ENCODE assay signal across 8 mouse cellular contexts in the genomic region with DNA sequence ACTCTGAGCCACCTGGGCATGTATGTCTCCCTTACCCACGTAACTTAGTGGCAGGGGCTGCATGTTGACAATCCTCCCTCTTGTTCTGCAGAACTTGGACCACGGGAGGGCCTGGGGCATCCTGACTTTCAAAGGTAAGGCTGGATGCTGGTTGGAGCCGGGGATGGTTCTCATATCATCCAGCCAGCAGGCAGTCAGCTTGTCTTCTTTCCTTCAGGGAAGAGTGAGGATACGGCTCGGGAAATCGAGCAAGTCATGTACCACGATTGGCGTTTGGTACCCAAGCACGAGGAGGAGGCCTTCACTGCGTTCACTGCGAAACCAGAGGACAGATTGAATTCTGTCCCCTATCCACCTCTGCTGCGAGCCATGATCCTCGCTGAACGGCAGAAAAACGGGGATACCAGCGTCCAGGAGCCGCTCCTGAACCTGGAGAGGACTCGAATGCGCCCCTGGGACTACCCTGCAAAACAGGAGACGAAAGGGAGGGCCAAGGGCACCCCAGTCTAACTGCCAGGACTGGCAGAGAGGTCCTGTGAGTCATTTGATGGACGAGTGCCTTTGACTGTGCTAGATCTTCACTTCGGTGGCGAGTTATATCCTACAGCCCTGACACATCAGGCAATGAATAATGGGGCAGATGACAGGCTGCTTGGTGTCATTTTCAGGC. TPM values are rescaled to one million over a fixed set of nuclear protein-coding genes. Genes with fewer than 3 reads are reported as not detected.
A peak's percentile ranks its signal among the peaks of the same experiment; 100 is the strongest.
DNase-seq lines count a peak whose midpoint lies in the region; ATAC-seq and TF ChIP-seq lines count a peak whose summit lies in the region.

No protein-coding gene starts in this region.

- WGBS in heart, embryonic 10.5 days = 13% methylated on average over 23 of the region's 23 CpGs
- WGBS in intestine, embryonic 16.5 days = 10% methylated on average over 23 of the region's 23 CpGs
- 10% methylated on average over 23 of the region's 23 CpGs for WGBS in neural tube, embryonic 15.5 days

- no peaks in the 10 kb centered on the region for H3K9me3 ChIP-seq in heart, embryonic 10.5 days
- H3K9me3 ChIP-seq in intestine, embryonic 16.5 days (ENCODE audit: control insufficient read depth, low read length) = no peaks in the 10 kb centered on the region
- no peaks in the 10 kb centered on the region for H3K9me3 ChIP-seq in neural tube, embryonic 15.5 days (replicated peaks)

- H3K4me1 ChIP-seq in heart, embryonic 10.5 days = peaks cover 49% of the 10 kb centered on the region
- H3K4me1 ChIP-seq in cortical plate, adult 2 months (ENCODE audit: control insufficient read depth, insufficient read depth, low read length) = peaks cover 5% of the 10 kb centered on the region; the same call in 1 of the 2 replicates
- peaks cover 24% of the 10 kb centered on the region for H3K4me1 ChIP-seq in intestine, embryonic 16.5 days (ENCODE audit: control insufficient read depth, insufficient read depth, low read length)
- H3K4me1 ChIP-seq in neural tube, embryonic 15.5 days = peaks cover 54% of the 10 kb centered on the region

- ATAC-seq in intestine, embryonic 16.5 days = 0 out of 2 replicates have a peak, but pooled peaks have one; percentile 6
- no peak for ATAC-seq in neural tube, embryonic 15.5 days (ENCODE audit: low FRiP score)

- peaks cover 71% of the 10 kb centered on the region for H3K36me3 ChIP-seq in heart, embryonic 10.5 days
- H3K36me3 ChIP-seq in intestine, embryonic 16.5 days (ENCODE audit: control insufficient read depth, insufficient read depth, low read length) = peaks cover 35% of the 10 kb centered on the region
- H3K36me3 ChIP-seq in neural tube, embryonic 15.5 days = peaks cover 63% of the 10 kb centered on the region

- H3K9ac ChIP-seq in intestine, embryonic 16.5 days (ENCODE audit: low read depth, low read length) = peak overlapping the region; percentile 95
- peak overlapping the region; percentile 93 for H3K9ac ChIP-seq in neural tube, embryonic 15.5 days (replicated peaks)

- peak overlapping the region; percentile 93 for H3K4me3 ChIP-seq in heart, embryonic 10.5 days
- H3K4me3 ChIP-seq in cortical plate, adult 2 months (ENCODE audit: insufficient read depth, low read length) = peak overlapping the region; percentile 80
- peak overlapping the region; percentile 92 for H3K4me3 ChIP-seq in intestine, embryonic 16.5 days (ENCODE audit: low read length)
- peak overlapping the region; percentile 87 for H3K4me3 ChIP-seq in neural tube, embryonic 15.5 days (replicated peaks)

- TF ChIP-seq POLR2A in cortical plate, adult 2 months (IDR thresholded peaks at IDR 0.05; ENCODE audit: extremely low read depth, insufficient read depth, low read length) = no peak

- no peak for TF ChIP-seq CTCF in cortical plate, adult 2 months (IDR thresholded peaks at IDR 0.05; ENCODE audit: extremely low read depth, insufficient read depth, low read length)

- H3K4me2 ChIP-seq in intestine, embryonic 16.5 days (ENCODE audit: low read depth, low read length) = peak overlapping the region; percentile 96
- H3K4me2 ChIP-seq in neural tube, embryonic 15.5 days = peak overlapping the region; percentile 99

- H3K27ac ChIP-seq in heart, embryonic 10.5 days = peak overlapping the region; percentile 94
- H3K27ac ChIP-seq in cortical plate, adult 2 months (ENCODE audit: insufficient read depth, low read length) = peak overlapping the region; percentile 85
- peak overlapping the region; percentile 94 for H3K27ac ChIP-seq in intestine, embryonic 16.5 days (ENCODE audit: low read length)
- H3K27ac ChIP-seq in neural tube, embryonic 15.5 days (replicated peaks) = peak overlapping the region; percentile 88

- H3K27me3 ChIP-seq in heart, embryonic 10.5 days (ENCODE audit: insufficient read depth, poor library complexity, severe bottlenecking) = no peaks in the 10 kb centered on the region
- no peaks in the 10 kb centered on the region for H3K27me3 ChIP-seq in intestine, embryonic 16.5 days (replicated peaks; ENCODE audit: control insufficient read depth, insufficient read depth, low read length)
- H3K27me3 ChIP-seq in neural tube, embryonic 15.5 days (replicated peaks) = no peaks in the 10 kb centered on the region

- DNase-seq in heart, embryonic 10.5 days (ENCODE audit: low spot score) = no peak
- DNase-seq in heart, adult 9 months (ENCODE audit: low spot score in 2 of 2) = no peak
- peak; percentile 22 to 26 for DNase-seq in B cell, adult 2 months
- no peak for DNase-seq in layer of hippocampus, adult 8-10 months (ENCODE audit: low spot score in 2 of 2)
- DNase-seq in testis, postnatal 10 days (ENCODE audit: low spot score) = no peak

RNA-seq across cellular contexts. Expression of a gene that starts 0.6 kb away (rescaled TPM):
- polyA plus RNA-seq in heart, embryonic 10.5 days (2016; fragmentation: Nextera tagmentation; extraction: Ambion mirVana) = 30.5 and 41.4 TPM in 2 replicates
- 94.5 and 94.7 TPM in 2 replicates for polyA plus RNA-seq in cortical plate, adult 2 months (2012; rRNA removed)
- 76.8 and 77.1 TPM in 2 replicates for polyA plus RNA-seq in intestine, embryonic 16.5 days (2015; fragmentation: Nextera tagmentation; extraction: Ambion mirVana)
- 92.9 and 105 TPM in 2 replicates for polyA plus RNA-seq in neural tube, embryonic 15.5 days (2015; fragmentation: Nextera tagmentation; extraction: Ambion mirVana)
- total RNA-seq in layer of hippocampus, adult 8-10 months (2022) = 10 to 100 TPM; 50.9 to 64.2 (median 51.9) TPM

RNA-seq across cellular contexts. Expression of a gene that starts 0.8 kb away (rescaled TPM):
- 109 and 117 TPM in 2 replicates for polyA plus RNA-seq in heart, embryonic 10.5 days (2016; fragmentation: Nextera tagmentation; extraction: Ambion mirVana)
- polyA plus RNA-seq in cortical plate, adult 2 months (2012; rRNA removed) = 115 and 117 TPM in 2 replicates
- polyA plus RNA-seq in intestine, embryonic 16.5 days (2015; fragmentation: Nextera tagmentation; extraction: Ambion mirVana) = 121 and 129 TPM in 2 replicates
- 89.0 and 89.5 TPM in 2 replicates for polyA plus RNA-seq in neural tube, embryonic 15.5 days (2015; fragmentation: Nextera tagmentation; extraction: Ambion mirVana)
- 10 to 100 TPM; 63.3 to 78.7 (median 73.4) TPM for total RNA-seq in layer of hippocampus, adult 8-10 months (2022)

RNA-seq across cellular contexts. Expression of a gene that starts 0.8 kb away (rescaled TPM):
- 25.6 and 28.0 TPM in 2 replicates for polyA plus RNA-seq in heart, embryonic 10.5 days (2016; fragmentation: Nextera tagmentation; extraction: Ambion mirVana)
- 62.4 and 65.0 TPM in 2 replicates for polyA plus RNA-seq in cortical plate, adult 2 months (2012; rRNA removed)
- 28.3 and 33.0 TPM in 2 replicates for polyA plus RNA-seq in intestine, embryonic 16.5 days (2015; fragmentation: Nextera tagmentation; extraction: Ambion mirVana)
- polyA plus RNA-seq in neural tube, embryonic 15.5 days (2015; fragmentation: Nextera tagmentation; extraction: Ambion mirVana) = 27.9 and 31.3 TPM in 2 replicates
- 10 to 100 TPM; 54.6 to 64.3 (median 62.0) TPM for total RNA-seq in layer of hippocampus, adult 8-10 months (2022)

RNA-seq across cellular contexts. Expression of a gene that starts 9.3 kb away (rescaled TPM):
- polyA plus RNA-seq in heart, embryonic 10.5 days (2016; fragmentation: Nextera tagmentation; extraction: Ambion mirVana) = 31.1 and 36.1 TPM in 2 replicates
- 91.9 and 92.7 TPM in 2 replicates for polyA plus RNA-seq in cortical plate, adult 2 months (2012; rRNA removed)
- 33.9 and 34.4 TPM in 2 replicates for polyA plus RNA-seq in intestine, embryonic 16.5 days (2015; fragmentation: Nextera tagmentation; extraction: Ambion mirVana)
- 77.6 and 84.2 TPM in 2 replicates for polyA plus RNA-seq in neural tube, embryonic 15.5 days (2015; fragmentation: Nextera tagmentation; extraction: Ambion mirVana)
- total RNA-seq in layer of hippocampus, adult 8-10 months (2022) = 10 to 100 TPM; 40.6 to 45.3 (median 41.8) TPM

RNA-seq across cellular contexts. Expression of a gene that starts 9.6 kb away (rescaled TPM):
- 59.1 and 71.0 TPM in 2 replicates for polyA plus RNA-seq in heart, embryonic 10.5 days (2016; fragmentation: Nextera tagmentation; extraction: Ambion mirVana)
- polyA plus RNA-seq in cortical plate, adult 2 months (2012; rRNA removed) = 24.6 and 27.3 TPM in 2 replicates
- polyA plus RNA-seq in intestine, embryonic 16.5 days (2015; fragmentation: Nextera tagmentation; extraction: Ambion mirVana) = 58.9 and 61.3 TPM in 2 replicates
- polyA plus RNA-seq in neural tube, embryonic 15.5 days (2015; fragmentation: Nextera tagmentation; extraction: Ambion mirVana) = 63.2 and 68.9 TPM in 2 replicates
- total RNA-seq in layer of hippocampus, adult 8-10 months (2022) = 10 to 100 TPM; 32.1 to 36.8 (median 33.3) TPM

Comparison
In these comparisons a context has a peak if more than half of its experiments do, and no peak if none do; other contexts are left out.
1. DNase-seq: peak in B cell, adult 2 months (2 of 2); none in heart, embryonic 10.5 days (single experiment), heart, adult 9 months (0 of 2), layer of hippocampus, adult 8-10 months (0 of 2) and testis, postnatal 10 days (single experiment).
2. Peak in every context shown above with its lines, with median percentiles within 50 percentile points of each other: H3K27ac ChIP-seq and H3K4me3 ChIP-seq.